Mouse (Mus musculus): Measurements from ENCODE around the gene Slc25a43. TPM values are rescaled to one million over a fixed set of nuclear protein-coding genes. Genes with fewer than 3 reads are reported as not detected.
A peak's percentile ranks its signal among the peaks of the same experiment; 100 is the strongest.

Slc25a43 gene
- polyA plus RNA-seq, 1 experiment from 2014 or later = 13.7 TPM

DNA sequence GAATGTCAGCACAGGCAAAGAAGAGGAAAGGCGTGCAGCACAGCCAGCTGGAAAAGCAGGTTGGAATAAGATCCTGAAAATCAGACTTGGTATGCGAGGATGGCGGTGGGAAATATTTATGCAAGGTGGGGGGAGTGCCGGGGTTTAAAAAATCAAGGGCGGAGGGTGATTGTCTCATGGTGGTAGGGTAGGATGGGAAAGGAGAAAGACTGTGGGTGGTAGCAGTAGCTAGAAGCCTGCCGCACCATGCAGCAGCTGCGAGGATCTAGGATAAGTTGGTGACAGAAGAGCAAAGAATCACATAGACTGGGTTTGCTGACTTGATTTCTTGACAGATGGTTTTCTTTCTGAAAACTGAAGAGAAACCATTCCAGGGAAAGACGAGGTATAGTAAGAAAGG lies 3.3 kb downstream of the Slc25a43 start:
- Histone ChIP-seq H3K4me1 (replicated peaks; ENCODE audit: control insufficient read depth, insufficient read depth, low read length) (no peaks in the 10 kb centered on the region), H3K4me2 (replicated peaks; ENCODE audit: low read depth) (no peak overlapping the region), H3K36me3 (ENCODE audit: control insufficient read depth, insufficient read depth) (no peaks in the 10 kb centered on the region), H3K9me3 (ENCODE audit: control insufficient read depth) (no peaks in the 10 kb centered on the region), H3K9ac (ENCODE audit: low read depth, low read length) (no peak overlapping the region), H3K27me3 (replicated peaks; ENCODE audit: control insufficient read depth, insufficient read depth, low read length) (no peaks in the 10 kb centered on the region), H3K27ac (ENCODE audit: low read depth, low read length) (no peak overlapping the region), H3K4me3 (ENCODE audit: low read depth, low read length) (no peak overlapping the region)
- ATAC-seq = no peak
- WGBS = 76% methylated on average over 8 of the region's 8 CpGs
- no peak for TF ChIP-seq CTCF (IDR thresholded peaks at IDR 0.05; ENCODE audit: low read depth)

DNA sequence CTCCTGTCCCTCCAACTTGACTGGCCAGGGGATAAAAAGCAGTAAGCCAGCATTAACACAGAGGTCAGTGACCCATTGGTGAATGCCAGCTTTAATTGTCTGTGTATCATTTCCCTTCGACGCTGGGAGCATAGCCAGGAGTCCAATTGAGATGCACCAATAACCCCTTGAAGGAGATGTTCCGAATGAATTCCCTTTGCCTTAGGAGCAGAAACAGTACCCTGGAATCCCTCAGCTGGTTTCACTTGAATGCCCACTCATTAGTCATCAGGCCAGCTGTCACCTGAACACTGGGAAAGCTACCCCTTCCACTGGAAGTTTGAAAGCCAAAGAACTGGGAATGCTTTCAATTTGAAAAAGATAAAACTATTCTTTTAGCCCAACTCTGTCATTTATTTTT lies 5.1 kb downstream of the Slc25a43 start:
- TF ChIP-seq CTCF (IDR thresholded peaks at IDR 0.05; ENCODE audit: low read depth) = no peak
- WGBS = 53% methylated on average over 3 of the region's 3 CpGs
- no peaks in the 10 kb centered on the region for H3K27me3 ChIP-seq (replicated peaks; ENCODE audit: control insufficient read depth, insufficient read depth, low read length)
- no peak overlapping the region for H3K9ac ChIP-seq (ENCODE audit: low read depth, low read length)
- H3K27ac ChIP-seq (ENCODE audit: low read depth, low read length) = no peak overlapping the region
- H3K4me1 ChIP-seq (replicated peaks; ENCODE audit: control insufficient read depth, insufficient read depth, low read length) = no peaks in the 10 kb centered on the region
- no peak overlapping the region for H3K4me2 ChIP-seq (replicated peaks; ENCODE audit: low read depth)
- no peaks in the 10 kb centered on the region for H3K9me3 ChIP-seq (ENCODE audit: control insufficient read depth)
- no peak for ATAC-seq
- no peak overlapping the region for H3K4me3 ChIP-seq (ENCODE audit: low read depth, low read length)
- H3K36me3 ChIP-seq (ENCODE audit: control insufficient read depth, insufficient read depth) = no peaks in the 10 kb centered on the region

DNA sequence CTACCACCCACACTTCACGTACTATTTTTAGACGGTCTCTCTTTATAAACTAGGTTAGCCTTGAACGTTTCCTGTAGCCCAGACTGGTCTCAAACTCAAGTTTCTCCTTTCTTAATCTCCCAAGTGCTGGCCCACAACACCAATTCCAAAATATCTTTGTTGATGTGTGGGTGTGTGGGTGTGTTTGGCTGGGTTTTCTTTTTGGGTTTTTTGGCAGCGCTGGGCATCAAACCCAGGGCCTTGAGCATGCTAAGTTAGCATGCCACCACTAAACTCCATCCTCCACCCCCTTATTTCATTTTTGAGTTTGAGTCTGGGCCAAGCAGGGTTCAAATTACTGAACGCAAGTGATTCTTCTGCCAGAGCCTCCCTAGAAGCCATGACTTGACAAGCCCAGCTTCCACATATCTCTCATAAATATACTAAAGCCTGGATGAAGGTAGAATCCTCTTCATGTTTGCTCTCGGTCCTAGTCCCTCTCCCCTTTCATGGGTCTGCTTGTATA lies 5.9 kb downstream of the Slc25a43 start:
- no peak overlapping the region for H3K4me3 ChIP-seq (ENCODE audit: low read depth, low read length)
- no peak for TF ChIP-seq CTCF (IDR thresholded peaks at IDR 0.05; ENCODE audit: low read depth)
- H3K9ac ChIP-seq (ENCODE audit: low read depth, low read length) = no peak overlapping the region
- H3K4me1 ChIP-seq (replicated peaks; ENCODE audit: control insufficient read depth, insufficient read depth, low read length) = no peaks in the 10 kb centered on the region
- no peak for ATAC-seq
- WGBS = 63% methylated on average over 6 of the region's 6 CpGs
- no peaks in the 10 kb centered on the region for H3K9me3 ChIP-seq (ENCODE audit: control insufficient read depth)
- no peaks in the 10 kb centered on the region for H3K27me3 ChIP-seq (replicated peaks; ENCODE audit: control insufficient read depth, insufficient read depth, low read length)
- no peak overlapping the region for H3K27ac ChIP-seq (ENCODE audit: low read depth, low read length)
- no peak overlapping the region for H3K4me2 ChIP-seq (replicated peaks; ENCODE audit: low read depth)
- no peaks in the 10 kb centered on the region for H3K36me3 ChIP-seq (ENCODE audit: control insufficient read depth, insufficient read depth)

DNA sequence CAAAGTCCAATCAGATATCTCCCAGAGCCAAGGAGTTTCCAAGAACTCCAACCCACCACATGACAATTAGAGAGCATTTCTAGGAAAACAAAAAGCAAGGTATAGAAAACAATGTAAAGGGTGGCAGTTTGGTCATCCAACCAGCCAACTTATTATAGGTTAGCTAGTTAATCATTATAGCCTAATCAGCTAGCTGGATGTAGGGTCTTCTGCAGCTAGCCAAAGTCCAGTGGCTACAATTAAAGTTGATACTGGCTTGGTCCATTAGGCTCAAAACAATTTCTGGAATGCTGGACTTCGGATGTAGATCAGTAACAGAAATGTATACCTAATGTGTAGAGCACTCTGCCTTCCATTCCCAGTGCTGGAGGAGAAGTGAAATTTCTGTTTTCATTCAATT lies 7.1 kb downstream of the Slc25a43 start:
- Histone ChIP-seq H3K36me3 (ENCODE audit: control insufficient read depth, insufficient read depth) (no peaks in the 10 kb centered on the region), H3K4me2 (replicated peaks; ENCODE audit: low read depth) (no peak overlapping the region), H3K4me1 (replicated peaks; ENCODE audit: control insufficient read depth, insufficient read depth, low read length) (no peaks in the 10 kb centered on the region), H3K9me3 (ENCODE audit: control insufficient read depth) (no peaks in the 10 kb centered on the region), H3K27ac (ENCODE audit: low read depth, low read length) (no peak overlapping the region), H3K27me3 (replicated peaks; ENCODE audit: control insufficient read depth, insufficient read depth, low read length) (no peaks in the 10 kb centered on the region), H3K9ac (ENCODE audit: low read depth, low read length) (no peak overlapping the region), H3K4me3 (ENCODE audit: low read depth, low read length) (no peak overlapping the region)
- peak; percentile 80 for ATAC-seq
- WGBS = 39% methylated on average over 1 of the region's 1 CpGs
- no peak for TF ChIP-seq CTCF (IDR thresholded peaks at IDR 0.05; ENCODE audit: low read depth)

DNA sequence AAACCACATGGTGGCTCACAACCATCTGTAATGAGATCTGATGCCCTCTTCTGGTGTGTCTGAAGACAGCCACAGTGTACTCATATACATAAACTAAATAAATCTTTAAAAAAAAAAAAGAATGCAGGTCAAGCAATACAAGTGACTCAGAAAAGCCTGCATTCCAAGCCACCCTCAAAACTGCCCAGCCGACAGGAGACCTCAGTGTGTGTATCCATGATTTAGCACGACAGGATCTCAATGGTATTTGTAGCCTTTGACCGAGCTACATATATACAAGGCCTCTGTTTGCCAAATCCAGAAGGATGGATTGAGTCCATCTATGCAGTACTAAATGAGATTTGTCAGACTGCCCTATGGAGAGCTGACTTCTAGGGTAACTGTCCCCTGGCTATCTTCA lies 9.1 kb downstream of the Slc25a43 start:
- Histone ChIP-seq H3K4me2 (replicated peaks; ENCODE audit: low read depth) (no peak overlapping the region), H3K9me3 (ENCODE audit: control insufficient read depth) (no peaks in the 10 kb centered on the region), H3K27ac (ENCODE audit: low read depth, low read length) (no peak overlapping the region), H3K4me1 (replicated peaks; ENCODE audit: control insufficient read depth, insufficient read depth, low read length) (no peaks in the 10 kb centered on the region), H3K9ac (ENCODE audit: low read depth, low read length) (no peak overlapping the region), H3K27me3 (replicated peaks; ENCODE audit: control insufficient read depth, insufficient read depth, low read length) (no peaks in the 10 kb centered on the region), H3K4me3 (ENCODE audit: low read depth, low read length) (no peak overlapping the region), H3K36me3 (ENCODE audit: control insufficient read depth, insufficient read depth) (no peaks in the 10 kb centered on the region)
- no peak for ATAC-seq
- WGBS = 83% methylated on average over 3 of the region's 3 CpGs
- TF ChIP-seq CTCF (IDR thresholded peaks at IDR 0.05; ENCODE audit: low read depth) = no peak

DNA sequence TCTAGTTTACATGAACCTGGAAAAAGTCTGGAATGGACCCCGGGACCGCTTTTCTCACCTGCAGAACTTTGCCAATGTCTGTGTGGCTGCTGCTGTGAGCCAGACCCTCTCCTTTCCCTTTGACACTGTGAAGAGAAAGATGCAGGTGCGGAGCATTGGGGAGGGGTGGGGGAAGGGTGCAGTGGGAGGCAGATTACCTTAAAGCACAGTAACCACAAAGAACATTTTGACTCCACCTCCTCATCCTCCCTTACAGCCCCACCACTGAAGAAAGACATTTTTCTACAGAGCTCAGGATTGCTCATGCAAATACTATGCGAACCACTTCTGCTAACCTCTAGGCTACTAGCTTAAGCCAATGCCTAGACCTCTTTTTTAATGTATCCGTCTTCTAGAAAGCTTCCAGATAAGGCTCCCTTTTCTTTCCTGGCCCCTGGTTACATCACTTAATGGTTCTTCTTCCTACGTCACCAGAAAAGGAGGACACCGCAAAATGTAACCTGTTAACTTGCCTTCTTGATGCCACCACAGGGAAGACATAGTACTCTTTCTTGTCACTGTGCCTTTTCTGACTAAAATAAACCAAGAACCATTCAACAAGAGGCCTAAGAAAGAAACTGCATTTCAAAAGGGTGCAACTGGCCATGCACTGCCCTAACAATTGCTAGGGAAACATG lies 14.5 kb downstream of the Slc25a43 start:
- Histone ChIP-seq H3K36me3 (ENCODE audit: control insufficient read depth, insufficient read depth) (no peaks in the 10 kb centered on the region), H3K9me3 (ENCODE audit: control insufficient read depth) (no peaks in the 10 kb centered on the region), H3K27me3 (replicated peaks; ENCODE audit: control insufficient read depth, insufficient read depth, low read length) (no peaks in the 10 kb centered on the region), H3K4me2 (replicated peaks; ENCODE audit: low read depth) (no peak overlapping the region), H3K4me3 (ENCODE audit: low read depth, low read length) (no peak overlapping the region), H3K27ac (ENCODE audit: low read depth, low read length) (no peak overlapping the region), H3K4me1 (replicated peaks; ENCODE audit: control insufficient read depth, insufficient read depth, low read length) (no peaks in the 10 kb centered on the region), H3K9ac (ENCODE audit: low read depth, low read length) (no peak overlapping the region)
- TF ChIP-seq CTCF (IDR thresholded peaks at IDR 0.05; ENCODE audit: low read depth) = no peak
- ATAC-seq = no peak
- WGBS = 82% methylated on average over 7 of the region's 7 CpGs
